Mouse (Mus musculus): Measurements from ENCODE around the gene Slc9a9. TPM values are rescaled to one million over a fixed set of nuclear protein-coding genes. Genes with fewer than 3 reads are reported as not detected.

Slc9a9 gene
- polyA plus RNA-seq, 1 experiment, result not detected

GRCm38 (mm10) chr9:94649991-94650390 lies 19.7 kb upstream of the Slc9a9 start:
- Histone ChIP-seq H3K27ac (ENCODE audit: insufficient read depth, low read depth, low read length) (peak overlapping the region; percentile 46), H3K4me3 (ENCODE audit: insufficient read depth, low read depth, low read length) (no peak overlapping the region), H3K4me1 (ENCODE audit: control insufficient read depth, insufficient read depth, low read length) (peaks cover 6% of the 10 kb centered on the region)
- TF ChIP-seq POLR2A (IDR thresholded peaks at IDR 0.05; ENCODE audit: insufficient read depth, low read depth, low read length), result no peak
- TF ChIP-seq CTCF (IDR thresholded peaks at IDR 0.05; ENCODE audit: insufficient read depth, low read depth, low read length), result no peak
- WGBS, result 29% methylated on average over 1 of the region's 1 CpGs

- peaks cover 2% of the 10 kb centered on the region for H3K4me1 ChIP-seq (ENCODE audit: control insufficient read depth, insufficient read depth, low read length)
- 86% methylated on average over 6 of the region's 6 CpGs for WGBS
- TF ChIP-seq POLR2A (IDR thresholded peaks at IDR 0.05; ENCODE audit: insufficient read depth, low read depth, low read length), result no peak
- no peak for TF ChIP-seq CTCF (IDR thresholded peaks at IDR 0.05; ENCODE audit: insufficient read depth, low read depth, low read length)
- no peak overlapping the region for H3K27ac ChIP-seq (ENCODE audit: insufficient read depth, low read depth, low read length)
- no peak overlapping the region for H3K4me3 ChIP-seq (ENCODE audit: insufficient read depth, low read depth, low read length)
Observed at GRCm38 (mm10) chr9:94653198-94653597, 16.5 kb upstream of the Slc9a9 start.

DNA sequence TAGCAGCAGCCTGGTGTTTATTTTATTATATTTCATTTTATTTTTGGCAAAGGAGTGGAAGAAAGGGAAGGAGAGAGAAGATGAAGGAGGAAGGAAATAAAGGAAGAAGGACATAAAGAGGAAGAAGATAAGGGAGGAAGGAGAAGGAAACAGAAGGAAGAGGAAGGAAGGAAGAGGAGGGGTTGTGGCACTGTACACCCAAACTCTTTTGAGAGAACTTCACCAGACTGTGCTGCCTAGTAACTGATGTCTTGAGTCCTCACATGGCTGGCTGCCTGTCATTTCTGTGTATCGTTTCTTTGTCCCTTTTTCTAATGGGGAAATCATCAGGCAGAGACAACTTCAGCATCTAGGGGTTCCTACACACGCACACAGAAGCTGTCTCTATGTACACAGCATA lies 15.9 kb upstream of the Slc9a9 start:
- no peak overlapping the region for H3K27ac ChIP-seq (ENCODE audit: insufficient read depth, low read depth, low read length)
- no peaks in the 10 kb centered on the region for H3K4me1 ChIP-seq (ENCODE audit: control insufficient read depth, insufficient read depth, low read length)
- WGBS, result 80% methylated on average over 2 of the region's 2 CpGs
- no peak overlapping the region for H3K4me3 ChIP-seq (ENCODE audit: insufficient read depth, low read depth, low read length)
- no peak for TF ChIP-seq CTCF (IDR thresholded peaks at IDR 0.05; ENCODE audit: insufficient read depth, low read depth, low read length)
- no peak for TF ChIP-seq POLR2A (IDR thresholded peaks at IDR 0.05; ENCODE audit: insufficient read depth, low read depth, low read length)

DNA sequence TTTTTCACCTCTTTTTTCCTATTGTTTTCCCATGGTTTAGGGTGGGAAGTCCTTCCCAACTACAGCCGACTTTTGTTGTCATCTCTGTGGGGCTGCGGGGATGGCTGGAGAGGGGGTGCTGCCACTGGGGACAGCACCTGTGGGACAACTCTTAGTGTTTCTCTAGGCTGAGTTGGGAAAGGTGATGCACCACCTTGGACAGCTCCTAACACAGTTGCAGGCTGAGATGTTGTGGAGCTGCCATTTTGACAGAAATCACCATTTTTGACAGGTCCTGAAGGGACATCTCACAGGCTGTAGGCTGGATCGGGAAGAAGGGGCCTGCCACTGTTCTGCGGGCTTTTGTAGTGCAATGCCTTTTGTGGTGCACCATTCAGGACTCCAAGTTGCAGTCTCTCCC lies 13.4 kb upstream of the Slc9a9 start:
- no peaks in the 10 kb centered on the region for H3K4me1 ChIP-seq (ENCODE audit: control insufficient read depth, insufficient read depth, low read length)
- H3K4me3 ChIP-seq (ENCODE audit: insufficient read depth, low read depth, low read length), result no peak overlapping the region
- WGBS, result 81% methylated on average over 4 of the region's 4 CpGs
- H3K27ac ChIP-seq (ENCODE audit: insufficient read depth, low read depth, low read length), result no peak overlapping the region
- TF ChIP-seq POLR2A (IDR thresholded peaks at IDR 0.05; ENCODE audit: insufficient read depth, low read depth, low read length) (no peak), CTCF (IDR thresholded peaks at IDR 0.05; ENCODE audit: insufficient read depth, low read depth, low read length) (no peak)

DNA sequence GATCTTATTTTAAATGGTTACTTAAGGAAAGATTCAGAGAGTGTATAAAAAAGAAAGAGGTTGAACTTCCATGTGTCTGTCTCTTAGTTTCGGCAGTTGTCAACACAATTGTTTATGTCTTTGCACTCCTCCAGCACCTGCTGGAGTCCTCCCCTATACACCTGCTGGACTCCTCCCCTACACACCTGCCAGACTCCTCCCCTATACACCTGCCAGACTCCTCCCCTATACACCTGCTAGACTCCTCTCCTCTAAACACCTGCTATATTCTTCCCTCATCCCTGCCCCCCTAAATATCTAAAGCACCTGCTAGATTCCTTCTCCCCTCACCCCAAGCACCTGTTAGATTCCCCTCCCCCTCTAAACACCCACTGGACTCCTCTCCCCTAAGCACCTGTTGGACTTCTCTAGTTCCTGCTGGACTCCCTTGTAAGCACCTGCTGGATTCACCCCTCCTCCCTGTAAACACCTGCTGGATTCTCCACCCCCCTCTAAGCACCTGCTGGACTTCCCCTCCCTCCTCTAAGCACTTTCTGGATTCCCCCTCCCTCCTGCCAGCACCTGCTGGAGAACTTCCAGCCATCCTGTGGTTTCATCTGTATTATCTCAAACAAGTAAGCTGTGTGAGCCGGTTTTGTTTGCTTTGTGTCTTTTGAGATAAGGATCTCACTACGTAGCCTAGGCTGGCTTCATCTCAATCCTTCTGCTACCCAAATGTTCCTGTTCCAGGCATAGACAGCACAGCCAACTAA lies 10.1 kb upstream of the Slc9a9 start:
- Histone ChIP-seq H3K27ac (ENCODE audit: insufficient read depth, low read depth, low read length) (no peak overlapping the region), H3K4me1 (ENCODE audit: control insufficient read depth, insufficient read depth, low read length) (no peaks in the 10 kb centered on the region), H3K4me3 (ENCODE audit: insufficient read depth, low read depth, low read length) (no peak overlapping the region)
- TF ChIP-seq CTCF (IDR thresholded peaks at IDR 0.05; ENCODE audit: insufficient read depth, low read depth, low read length) (no peak), POLR2A (IDR thresholded peaks at IDR 0.05; ENCODE audit: insufficient read depth, low read depth, low read length) (no peak)
- WGBS, result 75% methylated on average over 3 of the region's 3 CpGs

DNA sequence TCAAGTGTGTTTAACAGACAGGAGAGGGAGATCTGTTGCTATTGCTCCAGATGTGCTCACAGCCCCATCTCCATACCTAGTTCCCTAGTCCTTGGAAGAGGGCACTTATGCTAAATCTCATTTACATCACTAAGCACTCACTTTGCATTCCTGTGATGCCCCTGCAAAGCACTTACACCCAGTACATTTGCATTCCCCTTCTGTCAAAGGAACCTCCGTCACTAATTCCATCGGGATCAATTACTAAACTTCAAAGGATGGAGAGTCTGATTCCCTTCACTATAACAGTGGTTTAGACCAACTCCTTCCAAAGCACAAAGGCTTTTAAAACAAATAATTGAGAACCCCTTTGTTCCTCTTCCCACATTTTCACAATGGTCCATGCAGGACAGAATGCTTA lies 7.9 kb upstream of the Slc9a9 start:
- no peak overlapping the region for H3K4me3 ChIP-seq (ENCODE audit: insufficient read depth, low read depth, low read length)
- no peaks in the 10 kb centered on the region for H3K4me1 ChIP-seq (ENCODE audit: control insufficient read depth, insufficient read depth, low read length)
- WGBS, result 37% methylated on average over 2 of the region's 2 CpGs
- H3K27ac ChIP-seq (ENCODE audit: insufficient read depth, low read depth, low read length), result no peak overlapping the region
- no peak for TF ChIP-seq CTCF (IDR thresholded peaks at IDR 0.05; ENCODE audit: insufficient read depth, low read depth, low read length)
- TF ChIP-seq POLR2A (IDR thresholded peaks at IDR 0.05; ENCODE audit: insufficient read depth, low read depth, low read length), result no peak

- H3K4me1 ChIP-seq (ENCODE audit: control insufficient read depth, insufficient read depth, low read length), result peaks cover 6% of the 10 kb centered on the region
- H3K4me3 ChIP-seq (ENCODE audit: insufficient read depth, low read depth, low read length), result no peak overlapping the region
- no peak overlapping the region for H3K27ac ChIP-seq (ENCODE audit: insufficient read depth, low read depth, low read length)
- TF ChIP-seq POLR2A (IDR thresholded peaks at IDR 0.05; ENCODE audit: insufficient read depth, low read depth, low read length), result no peak
- TF ChIP-seq CTCF (IDR thresholded peaks at IDR 0.05; ENCODE audit: insufficient read depth, low read depth, low read length), result no peak
- 85% methylated on average over 4 of the region's 4 CpGs for WGBS
Observed at GRCm38 (mm10) chr9:94665248-94665647, 4.5 kb upstream of the Slc9a9 start.

GRCm38 (mm10) chr9:94668589-94668988 lies 1.1 kb upstream of the Slc9a9 start:
- no peak overlapping the region for H3K4me3 ChIP-seq (ENCODE audit: insufficient read depth, low read depth, low read length)
- H3K27ac ChIP-seq (ENCODE audit: insufficient read depth, low read depth, low read length), result peak overlapping the region; percentile 75
- TF ChIP-seq CTCF (IDR thresholded peaks at IDR 0.05; ENCODE audit: insufficient read depth, low read depth, low read length) (no peak), POLR2A (IDR thresholded peaks at IDR 0.05; ENCODE audit: insufficient read depth, low read depth, low read length) (no peak)
- WGBS, result 23% methylated on average over 7 of the region's 7 CpGs
- H3K4me1 ChIP-seq (ENCODE audit: control insufficient read depth, insufficient read depth, low read length), result peaks cover 11% of the 10 kb centered on the region

- Histone ChIP-seq H3K4me1 (ENCODE audit: control insufficient read depth, insufficient read depth, low read length) (peaks cover 11% of the 10 kb centered on the region), H3K27ac (ENCODE audit: insufficient read depth, low read depth, low read length) (no peak overlapping the region)
- no peak for TF ChIP-seq POLR2A (IDR thresholded peaks at IDR 0.05; ENCODE audit: insufficient read depth, low read depth, low read length)
- no peak for TF ChIP-seq CTCF (IDR thresholded peaks at IDR 0.05; ENCODE audit: insufficient read depth, low read depth, low read length)
Observed at GRCm38 (mm10) chr9:94670704-94671103, 995 bp downstream of the Slc9a9 start.

More at GRCm38 (mm10) chr9:94670704-94671103, 995 bp downstream of the Slc9a9 start:
- peak overlapping the region; percentile 60 for H3K4me3 ChIP-seq (ENCODE audit: insufficient read depth, low read depth, low read length)

All from olfactory bulb, adult 2 months (tissue).